Mouse (Mus musculus): Measurements from ENCODE around the gene Pole.

DNA sequence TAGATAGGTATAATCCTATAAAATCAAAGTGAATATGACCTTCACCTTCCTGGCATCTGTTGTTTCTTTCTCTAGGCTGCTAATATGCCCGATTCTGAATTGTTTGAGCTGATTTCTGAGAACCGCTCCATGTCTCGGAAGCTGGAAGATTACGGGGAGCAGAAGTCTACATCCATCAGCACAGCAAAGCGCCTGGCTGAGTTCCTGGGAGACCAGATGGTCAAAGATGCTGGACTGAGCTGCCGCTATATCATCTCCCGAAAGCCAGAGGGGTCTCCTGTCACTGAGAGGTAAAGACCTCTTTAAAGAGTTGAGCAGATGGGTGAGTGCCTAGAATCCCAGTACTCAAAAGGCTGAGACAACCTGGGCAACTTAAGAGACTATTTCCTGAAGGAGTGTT is 22.8 kb downstream of the Pole start:
- TF ChIP-seq POLR2A (IDR thresholded peaks at IDR 0.05; ENCODE audit: low read depth, low read length) (no peak), CTCF (IDR thresholded peaks at IDR 0.05; ENCODE audit: extremely low read depth, insufficient read length, insufficient replicate concordance, low read depth, low read length) (no peak)
